Mouse (Mus musculus): ENCODE data around the gene Csrnp3. TPM values are rescaled to one million over a fixed set of nuclear protein-coding genes. Genes with fewer than 3 reads are reported as not detected.

The Csrnp3 gene
- polyA plus RNA-seq, 1 experiment from 2014 or later, result 15.0 TPM

GRCm38 (mm10) chr2:66041203-66041916, 195.8 kb downstream of the Csrnp3 start:
- Histone ChIP-seq H3K4me2 (no peak overlapping the region), H3K9ac (ENCODE audit: low read length) (no peak overlapping the region), H3K4me3 (ENCODE audit: low read depth, low read length) (no peak overlapping the region), H3K4me1 (ENCODE audit: control insufficient read depth, insufficient read depth, low read length) (peaks cover 15% of the 10 kb centered on the region), H3K36me3 (ENCODE audit: control insufficient read depth, insufficient read depth, low read length) (no peaks in the 10 kb centered on the region), H3K27ac (ENCODE audit: low read depth, low read length) (peak overlapping the region; percentile 30; the same call in 1 of the 2 replicates), H3K27me3 (ENCODE audit: control insufficient read depth, insufficient read depth, low read length) (no peaks in the 10 kb centered on the region), H3K9me3 (ENCODE audit: control insufficient read depth, low read length) (no peaks in the 10 kb centered on the region)
- ATAC-seq (ENCODE audit: low FRiP score) (no peak), DNase-seq (ENCODE audit: low spot score, missing footprints) (no peak)
- WGBS, result 75% methylated on average over 21 of the region's 21 CpGs

DNA sequence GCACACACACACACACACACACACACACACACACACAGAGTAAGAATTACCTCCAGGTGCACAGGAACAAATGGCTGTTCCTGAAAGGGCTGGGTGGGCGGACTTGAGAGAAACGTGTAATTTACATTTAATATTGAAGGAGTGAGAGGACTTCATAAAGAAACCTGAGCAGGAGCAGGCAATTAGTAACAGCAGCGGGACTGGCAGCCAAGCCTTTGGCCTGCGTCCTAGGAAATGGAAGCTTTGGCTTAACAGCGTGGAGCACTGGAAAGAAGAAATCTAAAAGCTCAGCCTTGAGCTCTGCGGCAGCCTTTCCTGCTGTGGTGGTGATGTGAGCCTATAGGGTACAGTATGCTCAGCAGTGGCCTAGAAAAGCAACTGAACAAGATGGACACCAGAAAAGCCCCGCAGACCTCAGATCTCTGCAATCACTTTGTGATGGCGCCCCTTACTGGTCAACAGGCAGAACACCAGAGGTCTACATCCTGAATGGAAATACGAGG, 196.4 kb downstream of the Csrnp3 start:
- no peak overlapping the region for H3K4me3 ChIP-seq (ENCODE audit: low read depth, low read length)
- DNase-seq (ENCODE audit: low spot score, missing footprints), result peak; percentile 91
- H3K4me2 ChIP-seq, result no peak overlapping the region
- H3K36me3 ChIP-seq (ENCODE audit: control insufficient read depth, insufficient read depth, low read length), result no peaks in the 10 kb centered on the region
- no peaks in the 10 kb centered on the region for H3K27me3 ChIP-seq (ENCODE audit: control insufficient read depth, insufficient read depth, low read length)
- no peak overlapping the region; the same call in 1 of the 2 replicates for H3K27ac ChIP-seq (ENCODE audit: low read depth, low read length)
- 75% methylated on average over 9 of the region's 9 CpGs for WGBS
- H3K9ac ChIP-seq (ENCODE audit: low read length), result no peak overlapping the region
- H3K9me3 ChIP-seq (ENCODE audit: control insufficient read depth, low read length), result no peaks in the 10 kb centered on the region
- peak; percentile 61 for ATAC-seq (ENCODE audit: low FRiP score)
- peaks cover 15% of the 10 kb centered on the region for H3K4me1 ChIP-seq (ENCODE audit: control insufficient read depth, insufficient read depth, low read length)

- Histone ChIP-seq H3K4me1 (ENCODE audit: control insufficient read depth, insufficient read depth, low read length) (peaks cover 15% of the 10 kb centered on the region), H3K27me3 (ENCODE audit: control insufficient read depth, insufficient read depth, low read length) (no peaks in the 10 kb centered on the region), H3K4me3 (ENCODE audit: low read depth, low read length) (no peak overlapping the region), H3K4me2 (no peak overlapping the region), H3K27ac (ENCODE audit: low read depth, low read length) (peak overlapping the region; percentile 68), H3K9me3 (ENCODE audit: control insufficient read depth, low read length) (no peaks in the 10 kb centered on the region), H3K36me3 (ENCODE audit: control insufficient read depth, insufficient read depth, low read length) (no peaks in the 10 kb centered on the region), H3K9ac (ENCODE audit: low read length) (peak overlapping the region; percentile 28; the same call in 1 of the 2 replicates)
- ATAC-seq (ENCODE audit: low FRiP score) (peak; percentile 95), DNase-seq (ENCODE audit: low spot score, missing footprints) (peak; percentile 93)
- WGBS, result 27% methylated on average over 17 of the region's 17 CpGs
Measured at GRCm38 (mm10) chr2:66043441-66044404, 198.2 kb downstream of the Csrnp3 start.

DNA sequence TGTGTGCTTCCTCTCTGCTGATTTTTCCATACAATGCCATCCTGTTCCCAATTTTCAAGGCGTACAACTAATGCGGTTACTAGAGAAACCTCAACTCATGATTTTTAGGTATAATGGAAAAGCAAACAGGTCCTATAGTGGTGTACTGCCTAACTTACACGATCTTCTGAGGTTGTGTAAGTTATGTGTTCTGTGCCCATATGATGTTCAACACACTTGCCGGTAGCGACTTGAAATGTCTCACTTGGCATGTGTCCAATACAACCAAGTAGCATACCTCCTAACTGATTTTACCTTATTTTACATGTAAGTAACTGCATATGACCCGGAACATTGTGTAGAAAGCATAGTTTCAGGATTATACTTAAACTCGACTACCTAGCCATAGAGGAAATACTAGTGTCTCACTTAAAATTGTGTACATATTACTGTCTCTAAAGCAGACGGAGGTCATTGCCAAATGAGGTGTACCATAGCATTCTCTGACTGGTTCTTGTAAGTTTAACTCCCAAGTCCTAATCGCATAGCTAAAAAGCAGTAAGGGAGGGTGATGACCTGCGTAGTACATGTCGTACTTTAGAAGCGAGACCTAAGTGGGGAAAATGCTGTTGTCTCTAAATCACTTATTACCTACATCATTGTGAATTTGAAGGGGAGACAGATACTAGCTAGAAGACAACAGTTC, 199.0 kb downstream of the Csrnp3 start:
- Histone ChIP-seq H3K4me2 (no peak overlapping the region), H3K9ac (ENCODE audit: low read length) (peak overlapping the region; percentile 28; the same call in 1 of the 2 replicates), H3K4me3 (ENCODE audit: low read depth, low read length) (no peak overlapping the region), H3K27ac (ENCODE audit: low read depth, low read length) (peak overlapping the region; percentile 41; the same call in 1 of the 2 replicates), H3K27me3 (ENCODE audit: control insufficient read depth, insufficient read depth, low read length) (no peaks in the 10 kb centered on the region), H3K36me3 (ENCODE audit: control insufficient read depth, insufficient read depth, low read length) (no peaks in the 10 kb centered on the region), H3K9me3 (ENCODE audit: control insufficient read depth, low read length) (no peaks in the 10 kb centered on the region), H3K4me1 (ENCODE audit: control insufficient read depth, insufficient read depth, low read length) (peaks cover 15% of the 10 kb centered on the region)
- 94% methylated on average over 12 of the region's 12 CpGs for WGBS
- peak; percentile 83 for DNase-seq (ENCODE audit: low spot score, missing footprints)
- ATAC-seq (ENCODE audit: low FRiP score), result peak; percentile 4; the same call in 1 of the 2 replicates

DNA sequence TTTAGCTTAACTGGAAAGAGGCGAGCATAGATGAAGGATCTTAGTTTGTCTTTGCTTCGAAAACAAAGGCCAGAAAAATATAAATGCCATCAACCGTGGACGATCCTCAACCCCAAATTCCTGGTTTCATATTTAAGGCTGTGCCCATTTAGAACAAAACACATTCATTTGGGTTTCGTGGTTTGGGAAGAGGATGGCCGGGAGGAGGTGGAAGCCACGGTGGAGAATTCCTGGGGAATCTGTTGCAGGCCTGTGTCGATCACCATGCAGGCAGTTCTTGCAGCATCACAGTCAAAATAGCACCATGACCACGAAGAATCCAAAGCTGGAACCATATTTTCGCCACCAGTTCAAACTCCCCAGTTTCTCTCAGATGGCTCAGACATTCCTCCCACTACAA, 217.7 kb downstream of the Csrnp3 start:
- DNase-seq (ENCODE audit: low spot score, missing footprints) (no peak), ATAC-seq (ENCODE audit: low FRiP score) (no peak)
- H3K9me3 ChIP-seq (ENCODE audit: control insufficient read depth, low read length), result no peaks in the 10 kb centered on the region
- no peak overlapping the region for H3K4me3 ChIP-seq (ENCODE audit: low read depth, low read length)
- H3K36me3 ChIP-seq (ENCODE audit: control insufficient read depth, insufficient read depth, low read length), result no peaks in the 10 kb centered on the region
- H3K27me3 ChIP-seq (ENCODE audit: control insufficient read depth, insufficient read depth, low read length), result no peaks in the 10 kb centered on the region
- no peak overlapping the region for H3K27ac ChIP-seq (ENCODE audit: low read depth, low read length)
- no peak overlapping the region for H3K9ac ChIP-seq (ENCODE audit: low read length)
- H3K4me2 ChIP-seq, result no peak overlapping the region
- no peaks in the 10 kb centered on the region for H3K4me1 ChIP-seq (ENCODE audit: control insufficient read depth, insufficient read depth, low read length)
- WGBS, result 88% methylated on average over 10 of the region's 10 CpGs

- Histone ChIP-seq H3K4me3 (ENCODE audit: low read depth, low read length) (no peak overlapping the region), H3K9ac (ENCODE audit: low read length) (no peak overlapping the region), H3K4me1 (ENCODE audit: control insufficient read depth, insufficient read depth, low read length) (no peaks in the 10 kb centered on the region), H3K4me2 (no peak overlapping the region), H3K36me3 (ENCODE audit: control insufficient read depth, insufficient read depth, low read length) (no peaks in the 10 kb centered on the region), H3K27ac (ENCODE audit: low read depth, low read length) (no peak overlapping the region), H3K9me3 (ENCODE audit: control insufficient read depth, low read length) (no peaks in the 10 kb centered on the region), H3K27me3 (ENCODE audit: control insufficient read depth, insufficient read depth, low read length) (no peaks in the 10 kb centered on the region)
- DNase-seq (ENCODE audit: low spot score, missing footprints) (no peak), ATAC-seq (ENCODE audit: low FRiP score) (no peak)
- WGBS, result 33% methylated on average over 6 of the region's 6 CpGs
Measured at GRCm38 (mm10) chr2:66069454-66069853, 223.9 kb downstream of the Csrnp3 start.

GRCm38 (mm10) chr2:66080731-66081130, 235.2 kb downstream of the Csrnp3 start:
- Histone ChIP-seq H3K27me3 (ENCODE audit: control insufficient read depth, insufficient read depth, low read length) (no peaks in the 10 kb centered on the region), H3K4me1 (ENCODE audit: control insufficient read depth, insufficient read depth, low read length) (no peaks in the 10 kb centered on the region), H3K4me2 (no peak overlapping the region), H3K36me3 (ENCODE audit: control insufficient read depth, insufficient read depth, low read length) (no peaks in the 10 kb centered on the region), H3K4me3 (ENCODE audit: low read depth, low read length) (no peak overlapping the region), H3K9me3 (ENCODE audit: control insufficient read depth, low read length) (no peaks in the 10 kb centered on the region), H3K9ac (ENCODE audit: low read length) (no peak overlapping the region), H3K27ac (ENCODE audit: low read depth, low read length) (no peak overlapping the region)
- DNase-seq (ENCODE audit: low spot score, missing footprints), result peak; percentile 53
- 94% methylated on average over 2 of the region's 2 CpGs for WGBS
- ATAC-seq (ENCODE audit: low FRiP score), result no peak
